Mouse (Mus musculus): ENCODE measurements at regions not wholly inside any gene's neighbourhood (a gene's known extent, or its start where the extent isn't known, plus 50 kb on each side); places are given as distances from the start of the nearest gene placed in this dataset.

- TF ChIP-seq POLR2A (IDR thresholded peaks at IDR 0.05; ENCODE audit: low read depth, low read length): no peak
- TF ChIP-seq CTCF (conservative IDR thresholded peaks at IDR 0.05; ENCODE audit: insufficient read depth, insufficient read length, low read depth, low read length): no peak
These were observed 77.3 kb upstream of the Vmn1r2 start for GRCm38 (mm10) chr4:3089567-3090377.
